In genomic region chr19:43803866-43804265, GRCm38 (mm10) we compare ENCODE assay signal across 20 mouse cellular contexts.
"Had no signal": no experiment of that assay in that cellular context is flagged by ENCODE, and none has a peak within 500 bp of the region (broad histone marks: within the 10 kb centered on the region; RNA-seq: fewer than 3 reads in every experiment).

No protein-coding gene starts in this region.

- H3K4me1 ChIP-seq: lung, embryonic 15.5 days; megakaryocyte, embryonic 14.5 days; midbrain, embryonic 13.5 days; midbrain, embryonic 15.5 days; neural tube, embryonic 13.5 days; neural tube, embryonic 15.5 days had no signal

- H3K4me3 ChIP-seq: lung, embryonic 15.5 days; megakaryocyte, embryonic 14.5 days; midbrain, embryonic 13.5 days; midbrain, embryonic 15.5 days; myocyte; neural tube, embryonic 13.5 days; neural tube, embryonic 15.5 days had no signal

- H3K27me3 ChIP-seq: lung, embryonic 15.5 days; midbrain, embryonic 13.5 days; midbrain, embryonic 15.5 days; neural tube, embryonic 13.5 days; neural tube, embryonic 15.5 days had no signal

- ATAC-seq: liver, postnatal 0 days; lung, postnatal 0 days; midbrain, embryonic 13.5 days; midbrain, embryonic 15.5 days had no signal

- H3K9me3 ChIP-seq: lung, embryonic 15.5 days; megakaryocyte, embryonic 14.5 days; midbrain, embryonic 13.5 days; midbrain, embryonic 15.5 days; neural tube, embryonic 13.5 days; neural tube, embryonic 15.5 days had no signal

- DNase-seq: liver, postnatal 0 days; lung, adult 2 months; lung, postnatal 14 days; lung, postnatal 36 days; retina, postnatal 1 day; right cerebral cortex, adult 18-20 months; right cerebral cortex, postnatal 25 days; right cerebral cortex, postnatal 4 days; spleen, adult 18-20 months; thymus, adult 2 months; thymus, postnatal 25 days; thymus, postnatal 4 days had no signal

- H3K36me3 ChIP-seq: lung, embryonic 15.5 days; midbrain, embryonic 13.5 days; midbrain, embryonic 15.5 days; neural tube, embryonic 13.5 days; neural tube, embryonic 15.5 days had no signal
